Mouse (Mus musculus) granulocyte monocyte progenitor cell, adult 5-6 weeks (primary cell): ENCODE data around the gene Spg7. TPM values are rescaled to one million over a fixed set of nuclear protein-coding genes. Genes with fewer than 3 reads are reported as not detected.
"Not testable (repeated sequence)": the region's sequence is repeated elsewhere in the genome, so short reads cannot be mapped to it uniquely, and the experiment has no call there.

Source experiments
- ATAC-seq: replicated peaks from 2 replicates; pipeline ENCODE4 v1.8.0; 2016; ENCODE audit warnings: mild to moderate bottlenecking, moderate TSS enrichment, inconsistent platforms; ENCODE audit not compliant: poor library complexity, severe bottlenecking
- total RNA-seq, 2 experiments: library from RNA; stranded (forward) in 1 of 2; stranded (reverse) in 1 of 2; fragments of 200-712, 200-1000 nt in 1 of 2; fragments of >200 nt in 1 of 2; fragmentation: Nextera tagmentation in 1 of 2; gene quantifications; 2 replicates each; pipeline ENCODE4 v1.2.3; 2014 to 2017

Gene Spg7
- total RNA-seq (2014; fragmentation: Nextera tagmentation), result 29.5 and 40.3 TPM in 2 replicates
- 47.3 and 65.5 TPM in 2 replicates for total RNA-seq (2017)

DNA sequence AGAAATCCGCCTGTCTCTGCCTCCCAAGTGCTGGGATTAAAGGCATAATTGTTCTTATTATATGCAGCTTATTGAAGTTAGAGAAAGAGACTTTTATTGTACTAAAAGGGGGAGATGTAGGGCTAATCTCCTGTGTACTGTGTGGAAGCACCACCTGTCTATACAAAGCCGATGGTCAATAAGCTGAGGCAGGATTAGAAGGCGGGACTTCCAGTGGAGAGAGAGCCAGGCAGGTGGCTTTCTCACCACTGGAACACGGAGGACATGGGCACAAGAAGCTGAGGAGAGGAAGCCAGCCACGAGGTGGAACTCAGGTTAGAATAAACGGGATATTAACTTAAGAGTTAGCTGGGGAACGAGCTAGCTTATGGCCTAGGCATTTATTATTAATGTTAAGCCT, at the start of gene Spg7:
Gene Spg7 (plus strand): TSS at position 222 of the 400 bp plus-strand sequence.
- no peak for ATAC-seq

DNA sequence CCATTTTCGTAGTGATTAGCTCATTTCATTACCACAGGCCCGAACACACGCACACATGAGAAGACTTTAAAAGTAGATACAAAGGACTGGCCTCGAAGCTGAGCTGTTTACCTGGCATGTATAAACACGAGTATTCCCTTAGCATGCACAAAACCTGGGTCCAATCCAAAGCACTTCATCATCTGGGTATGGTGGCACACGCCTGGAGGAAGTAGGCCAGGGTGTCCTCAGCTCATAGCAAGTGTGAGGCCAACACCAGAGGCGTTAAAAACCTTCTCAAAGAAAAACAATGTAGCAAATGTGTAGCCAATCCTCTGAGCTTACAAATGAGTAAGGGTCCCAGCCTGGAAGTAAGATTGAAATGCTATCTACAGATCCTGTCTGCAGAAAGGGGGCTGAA, 48.3 kb upstream of the Spg7 start:
- ATAC-seq, result no peak

DNA sequence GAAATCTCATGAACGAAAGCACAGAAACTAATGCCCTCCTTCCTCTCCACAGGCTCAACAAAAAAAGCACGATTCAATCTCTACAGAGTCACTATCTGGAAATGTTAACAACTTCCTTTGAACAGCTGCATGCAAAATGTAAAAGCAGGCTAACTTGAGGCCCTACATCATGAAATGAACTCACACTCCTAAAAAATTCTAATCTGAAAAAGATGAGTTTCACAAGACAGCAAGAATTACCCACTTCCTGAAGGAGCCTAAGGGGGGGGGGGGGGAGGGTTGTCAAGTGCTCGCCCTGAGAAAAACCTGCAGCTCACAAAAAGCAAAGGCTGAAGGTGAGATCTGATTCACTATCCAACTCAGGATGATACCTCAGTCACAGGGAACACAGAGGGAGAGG, 47.7 kb upstream of the Spg7 start:
- peak; percentile 43 for ATAC-seq

DNA sequence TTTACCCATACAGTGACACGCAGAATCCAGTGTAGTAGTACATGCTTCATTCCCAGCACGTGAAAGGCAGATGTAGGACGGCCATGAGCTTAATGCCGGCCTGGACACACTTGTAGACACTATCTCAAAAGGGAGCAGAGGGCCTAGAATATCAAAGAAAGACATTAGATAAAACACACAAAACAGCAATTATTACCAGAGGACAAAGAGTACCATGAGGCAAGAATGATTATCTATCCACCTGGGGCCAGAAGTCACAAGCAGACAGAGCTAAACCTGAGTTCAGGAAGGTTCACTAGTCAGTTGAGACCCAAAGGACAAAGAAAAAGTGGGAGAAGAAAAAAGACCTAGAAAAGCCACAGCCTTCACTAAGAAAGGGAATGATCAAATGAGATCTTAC, 45.6 kb upstream of the Spg7 start:
- ATAC-seq, result no peak

DNA sequence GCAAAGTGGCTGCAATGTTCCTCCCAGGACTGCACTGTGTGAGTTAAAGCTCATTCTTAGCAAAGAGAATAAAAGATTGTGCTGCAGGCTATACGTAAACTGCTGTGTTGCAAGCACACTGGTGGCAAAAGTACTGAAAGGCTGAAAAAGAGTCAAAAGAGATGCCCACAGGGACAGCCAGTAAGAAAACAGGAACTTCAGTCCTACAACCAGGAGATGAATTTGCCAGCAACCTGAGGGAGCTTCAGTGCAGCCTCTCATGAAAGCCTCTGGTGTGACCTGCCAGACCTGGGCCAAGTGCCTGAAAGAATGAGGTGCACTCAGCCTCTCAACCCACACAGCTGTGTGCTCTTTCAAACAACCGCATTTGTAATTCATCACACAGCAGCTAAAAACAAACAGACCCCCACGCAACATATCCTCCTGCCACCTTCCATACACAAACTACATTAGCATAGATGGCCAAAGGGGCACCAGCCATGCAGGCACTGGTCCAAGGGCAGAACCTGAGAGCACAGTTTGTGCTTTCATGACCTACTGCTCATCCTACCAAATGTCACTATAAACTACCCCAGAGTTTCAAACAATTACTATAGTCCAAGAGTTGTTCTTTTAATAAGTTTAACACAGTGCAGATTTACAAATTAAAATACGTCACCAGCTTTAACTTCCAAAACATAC, 44.1 kb upstream of the Spg7 start:
- ATAC-seq, result peak; percentile 72

DNA sequence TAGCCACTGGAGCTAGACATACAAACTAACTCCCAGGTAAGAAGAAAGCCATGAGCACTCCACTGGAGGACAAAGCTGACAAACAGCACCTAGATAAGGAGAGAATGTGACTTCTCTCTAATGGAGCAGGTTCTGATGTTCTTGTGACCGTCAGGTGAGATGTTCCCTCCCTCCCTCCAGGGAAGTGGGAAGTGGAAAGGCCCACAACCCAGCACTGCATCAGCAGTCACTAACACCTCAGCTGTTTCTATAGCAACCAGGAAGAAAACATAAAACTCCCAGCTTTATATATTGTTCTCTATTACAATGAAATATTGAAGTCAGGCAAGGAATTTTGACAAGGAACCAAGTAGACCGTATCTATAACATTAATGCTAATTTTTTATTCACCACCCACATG, 42.7 kb upstream of the Spg7 start:
- ATAC-seq, result no peak

DNA sequence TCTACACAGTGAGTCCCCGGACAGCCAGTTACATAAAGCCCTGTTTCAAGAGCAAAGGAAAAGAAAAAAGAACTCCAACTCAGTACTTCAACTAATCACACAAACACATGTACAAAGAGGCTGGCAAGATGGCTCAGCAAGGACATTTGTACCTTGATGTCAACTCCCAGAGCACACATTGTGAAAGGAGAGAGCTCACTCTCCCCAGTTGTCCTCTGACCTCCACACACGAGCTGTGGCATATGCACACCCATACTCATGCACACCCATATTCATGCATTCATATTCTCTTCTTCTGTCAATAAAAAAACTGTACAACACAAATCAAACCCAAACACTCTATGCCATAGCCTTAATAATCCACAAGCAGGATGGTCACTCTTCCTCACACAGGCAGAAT, 41.9 kb upstream of the Spg7 start:
- no peak for ATAC-seq

DNA sequence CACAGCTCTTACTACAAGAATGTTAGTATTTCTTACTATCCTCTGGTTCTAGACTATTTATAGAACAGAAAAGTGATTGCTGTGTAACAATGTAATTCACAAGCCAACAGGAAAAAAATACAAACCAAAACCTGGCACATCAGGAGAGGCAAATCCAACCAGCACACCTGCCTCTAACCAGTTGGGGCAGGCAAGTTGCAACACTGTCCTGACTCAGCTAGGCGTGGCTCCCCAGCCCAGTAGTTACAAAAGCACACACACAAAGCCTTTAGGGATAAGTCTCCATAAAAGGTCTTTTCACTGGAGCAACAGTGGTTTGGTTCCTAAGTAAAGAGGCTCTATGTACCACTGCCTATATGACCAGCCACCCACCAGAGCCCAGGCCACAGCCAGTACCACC, 41.5 kb upstream of the Spg7 start:
- ATAC-seq, result peak; percentile 62

DNA sequence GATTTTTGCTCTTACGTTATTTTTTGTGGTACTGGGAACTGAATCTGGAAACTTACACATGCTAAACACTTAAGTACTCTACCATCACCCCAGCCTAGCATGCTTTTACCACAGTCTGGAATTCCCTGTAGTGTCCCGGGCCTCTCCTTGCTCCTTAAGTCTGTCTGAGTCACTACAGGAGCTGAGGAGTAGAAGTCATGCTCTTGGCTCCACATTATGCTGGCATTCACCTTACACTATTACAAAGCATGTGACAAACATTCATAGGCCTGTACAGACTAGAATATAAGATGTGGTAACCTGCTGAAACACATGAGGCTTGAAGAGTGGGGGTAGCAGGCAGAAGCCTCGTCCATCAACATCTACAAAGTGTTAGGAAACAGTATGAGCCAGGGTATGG, 40.0 kb upstream of the Spg7 start:
- ATAC-seq, result no peak

DNA sequence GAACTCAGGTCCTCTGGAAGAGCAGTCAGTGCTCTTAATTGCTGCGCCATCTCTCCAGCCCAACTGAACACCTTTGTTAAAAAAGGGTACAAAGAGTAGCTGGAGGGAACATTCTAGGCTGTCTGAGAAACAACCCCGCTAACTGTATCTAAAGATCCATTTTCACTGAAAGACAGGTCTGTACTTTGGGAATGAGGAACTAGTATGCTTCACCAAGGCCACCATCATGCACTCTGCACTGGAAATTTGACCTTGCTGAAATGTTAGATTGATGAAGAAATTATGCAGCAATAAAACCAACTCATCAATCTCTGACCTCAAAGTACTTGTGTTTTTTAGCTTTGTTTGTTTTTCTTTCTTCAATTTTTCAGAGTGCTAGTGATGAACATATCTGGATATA, 38.5 kb upstream of the Spg7 start:
- peak; percentile 34; the same call in 1 of the 2 replicates for ATAC-seq

DNA sequence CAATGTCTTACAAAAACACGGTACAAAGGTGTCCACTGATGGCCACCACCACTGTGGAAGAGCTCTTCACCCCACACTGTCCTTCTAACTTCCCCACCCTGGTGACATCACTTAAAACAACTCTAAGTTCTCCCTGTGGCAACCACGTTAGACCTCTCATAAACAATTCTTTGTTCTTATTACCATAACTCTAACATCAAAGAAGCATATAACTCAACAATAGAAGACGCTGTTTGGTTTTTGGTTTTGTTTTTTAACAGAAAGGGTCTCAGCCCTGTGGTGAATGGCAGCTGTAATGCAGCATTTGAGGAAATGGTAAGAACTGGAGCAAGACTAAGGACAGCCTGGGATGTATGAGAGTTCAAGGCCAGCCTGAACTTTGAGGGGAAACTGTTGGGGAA, 36.8 kb upstream of the Spg7 start:
- no peak for ATAC-seq

DNA sequence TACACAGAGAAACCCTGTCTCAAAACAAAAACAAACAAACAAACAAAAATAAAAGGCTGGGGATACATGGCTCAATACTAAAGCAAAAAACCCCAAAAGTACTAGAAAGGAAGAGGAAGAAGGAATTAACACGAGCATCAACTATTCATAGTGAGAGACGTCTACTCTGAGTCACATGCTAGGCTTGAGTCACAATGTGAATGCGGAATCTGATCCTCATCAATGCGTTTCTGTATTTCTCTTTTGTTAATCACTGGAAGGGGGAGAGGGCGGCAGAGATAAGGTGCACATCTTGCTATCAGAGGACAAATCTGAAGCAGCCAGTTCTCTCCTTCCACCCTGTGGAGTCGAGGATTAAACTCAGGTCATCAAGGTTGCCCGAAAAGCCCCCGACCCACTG, 35.0 kb upstream of the Spg7 start:
- peak; percentile 34; the same call in 1 of the 2 replicates for ATAC-seq

DNA sequence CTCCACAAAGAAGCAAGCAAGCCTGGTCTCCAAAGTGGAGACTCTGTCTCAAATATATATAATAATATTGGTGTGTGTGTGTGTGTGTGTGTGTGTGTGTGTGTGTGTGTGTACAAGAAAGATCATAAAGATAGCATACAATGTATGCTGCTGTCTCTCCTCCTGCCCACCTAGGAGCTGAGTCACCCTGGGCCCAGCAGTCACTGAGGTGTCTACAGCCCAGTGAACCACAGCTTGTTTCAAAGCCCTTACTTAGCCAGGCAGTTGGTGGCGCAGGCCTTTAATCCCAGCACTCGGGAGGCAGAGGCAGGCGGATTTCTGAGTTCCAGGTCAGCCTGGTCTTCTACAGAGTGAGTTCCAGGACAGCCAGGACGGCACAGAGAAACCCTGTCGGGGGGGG, 32.7 kb upstream of the Spg7 start:
- not testable (repeated sequence) for ATAC-seq

DNA sequence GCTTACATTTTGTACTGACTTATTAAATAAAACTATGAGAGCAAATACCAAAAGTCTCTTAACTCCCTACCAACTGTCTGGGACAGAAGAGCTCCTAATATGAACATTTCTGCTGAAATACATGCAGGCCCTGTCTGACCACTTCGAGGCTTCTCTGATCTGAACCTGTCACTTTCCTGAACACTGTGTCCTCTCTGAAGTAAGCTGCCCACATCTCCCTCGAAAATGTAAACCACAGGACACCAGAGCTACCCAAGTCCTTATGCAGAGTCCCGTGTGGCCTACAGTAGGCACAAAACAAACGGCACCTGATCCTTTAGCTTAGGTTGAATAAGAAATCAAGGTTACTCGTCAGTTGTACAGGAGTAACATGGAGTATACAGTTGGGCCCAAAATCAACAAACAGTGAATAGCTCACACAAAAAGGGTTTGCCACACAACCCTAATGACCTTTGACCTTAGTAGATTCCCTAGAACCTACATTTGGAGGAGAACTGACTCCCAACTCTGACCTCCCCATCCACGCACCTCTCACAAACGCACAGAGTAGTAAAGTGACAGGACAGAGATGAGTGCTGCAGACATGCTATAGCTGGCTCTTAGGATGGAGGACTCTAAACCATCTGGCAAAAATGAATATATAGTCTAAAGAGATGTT, 31.3 kb upstream of the Spg7 start:
- ATAC-seq, result no peak

DNA sequence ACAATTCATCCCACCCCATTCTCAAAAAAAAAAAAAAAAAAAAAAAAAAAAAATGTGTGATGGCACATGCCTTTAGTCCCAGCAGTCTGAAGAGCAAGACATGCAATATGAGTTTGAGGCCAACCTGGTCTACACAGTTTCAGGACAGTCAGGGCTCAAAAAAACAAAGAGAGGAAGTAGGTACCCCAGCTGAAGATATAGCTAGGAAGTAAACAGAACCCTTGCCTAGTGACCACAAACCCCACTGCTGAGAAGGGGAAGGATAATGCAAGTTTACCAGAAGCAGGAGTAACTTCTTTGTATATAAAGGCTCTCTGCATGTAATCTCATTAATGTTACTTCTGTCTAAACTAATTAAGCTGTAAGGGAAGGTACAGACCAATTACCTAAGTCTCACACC, 30.0 kb upstream of the Spg7 start:
- peak; percentile 70 for ATAC-seq

DNA sequence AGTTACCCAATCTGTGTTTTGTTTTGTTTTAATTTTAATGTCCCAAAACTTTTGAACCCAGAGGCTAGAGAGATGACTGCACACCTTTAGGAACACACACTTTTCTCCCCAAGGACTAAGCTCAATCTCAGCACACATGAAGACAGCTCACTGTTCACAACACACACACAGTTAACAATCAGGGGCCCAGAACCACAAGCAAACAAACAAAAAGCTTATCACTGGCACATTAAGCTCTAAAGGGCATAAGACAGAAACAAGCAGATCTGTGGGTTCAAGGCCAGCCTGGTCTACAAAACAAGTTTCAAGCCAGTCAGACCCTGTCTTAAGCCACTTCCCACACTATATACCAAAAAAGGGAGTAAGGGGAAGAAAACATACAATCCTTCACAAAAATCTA, 29.3 kb upstream of the Spg7 start:
- no peak for ATAC-seq

DNA sequence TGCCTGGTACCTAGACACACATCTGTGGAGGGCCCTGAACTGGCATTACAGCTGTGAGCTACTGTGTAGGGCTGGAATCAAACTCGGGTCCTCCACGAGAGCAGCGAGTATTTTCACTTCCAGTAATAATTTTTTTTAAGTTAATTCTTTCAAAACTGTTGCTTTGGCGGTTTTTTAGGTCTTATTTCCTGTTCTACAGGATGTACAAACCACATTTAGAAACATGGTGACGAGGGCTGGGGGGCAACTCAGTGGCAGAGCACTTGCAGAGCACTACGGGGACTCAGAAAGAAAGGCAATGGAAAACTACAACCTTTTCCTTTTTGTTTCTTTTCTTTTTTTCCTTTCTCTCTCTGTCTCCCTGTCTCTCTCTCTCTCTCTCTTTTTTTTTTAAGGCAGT, 28.6 kb upstream of the Spg7 start:
- peak; percentile 57 for ATAC-seq

DNA sequence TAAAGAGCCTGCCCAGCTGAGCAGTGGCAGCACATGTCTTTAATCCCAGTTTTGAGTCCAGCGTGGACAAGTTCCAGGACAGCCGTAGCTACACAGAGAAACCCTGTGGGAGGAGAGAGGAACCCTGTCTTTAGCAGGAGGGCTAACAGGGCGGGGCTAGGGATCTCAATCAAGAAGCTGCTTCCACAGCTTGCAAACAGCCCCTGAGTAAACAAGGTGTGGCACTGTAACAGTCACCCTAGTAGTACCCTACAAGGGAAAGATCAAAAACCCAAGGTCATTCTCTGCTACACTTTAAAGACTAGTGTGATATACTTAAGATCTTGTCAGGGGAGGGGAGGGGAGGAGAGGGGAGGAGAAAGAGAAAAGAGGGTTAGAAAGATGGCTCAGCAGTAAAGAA, 25.8 kb upstream of the Spg7 start:
- ATAC-seq, result no peak

DNA sequence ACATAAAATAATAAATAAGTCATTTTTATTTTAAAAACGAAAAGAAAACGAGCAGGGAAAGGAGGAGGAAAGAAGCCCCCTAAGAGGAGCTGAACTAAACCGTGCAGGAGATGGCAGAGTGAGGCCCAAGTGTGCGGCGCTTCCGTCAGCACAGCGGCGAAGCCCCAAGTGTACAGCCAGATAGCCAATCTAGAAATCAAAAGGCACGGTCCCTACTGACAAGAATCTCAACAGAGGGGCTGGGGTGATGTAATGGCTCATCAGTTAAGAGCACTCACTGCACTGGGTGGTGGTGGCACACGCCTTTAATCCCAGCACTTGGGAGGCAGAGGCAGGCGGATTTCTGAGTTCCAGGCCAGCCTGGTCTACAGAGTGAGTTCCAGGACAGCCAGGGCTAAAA, 25.3 kb upstream of the Spg7 start:
- no peak for ATAC-seq

DNA sequence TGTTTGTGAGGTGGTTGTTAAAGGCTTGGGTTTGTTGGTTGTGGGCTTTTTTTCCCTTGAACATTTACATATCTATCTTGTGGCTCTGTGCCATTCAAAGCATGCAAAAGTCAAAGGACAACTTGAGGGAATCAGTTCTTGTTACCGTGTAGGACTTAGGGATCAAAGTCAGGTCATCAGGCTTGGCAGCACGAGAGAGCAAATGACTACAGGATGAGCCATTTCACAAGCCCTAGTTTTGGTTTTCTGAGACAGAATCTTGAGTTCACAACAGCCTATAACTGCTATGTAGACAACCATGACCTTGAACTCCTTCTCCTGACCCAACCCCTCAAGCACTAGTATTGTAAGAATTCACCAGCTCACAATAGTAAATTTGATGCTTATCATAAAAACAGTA, 24.4 kb upstream of the Spg7 start:
- no peak for ATAC-seq

DNA sequence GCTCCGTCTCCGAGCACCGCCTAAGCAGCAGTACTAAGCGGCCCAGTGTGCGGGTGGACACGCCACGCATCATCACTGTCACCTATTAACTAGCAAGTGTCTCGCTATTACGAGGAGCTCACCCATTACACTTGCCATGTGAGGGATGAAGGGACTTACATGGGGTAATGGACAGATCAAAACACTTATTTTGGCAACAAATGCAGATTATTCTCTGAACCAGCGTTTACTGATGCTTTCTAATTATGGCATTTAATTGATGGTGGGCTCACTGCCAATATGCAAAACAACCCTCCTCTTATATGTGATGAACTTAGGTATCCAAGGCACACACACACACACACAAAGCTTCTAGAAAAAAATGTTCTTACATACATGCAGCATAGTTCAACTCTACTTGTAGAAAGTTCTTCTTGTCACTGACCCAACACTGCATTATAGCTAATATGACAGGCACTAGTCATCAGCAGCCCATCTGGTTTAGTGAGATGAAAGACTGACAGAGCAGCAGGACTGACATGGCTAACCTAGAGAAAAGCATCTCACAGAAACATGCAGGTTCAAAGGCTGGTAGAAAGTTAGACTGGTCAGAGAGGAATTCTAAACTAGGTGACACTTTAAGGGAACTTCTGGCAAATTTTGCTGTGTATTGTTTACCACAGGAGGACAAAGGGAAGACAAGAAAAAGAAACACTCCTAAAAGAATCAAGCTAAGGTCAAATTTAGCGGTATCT, 23.2 kb upstream of the Spg7 start:
- no peak for ATAC-seq
